Mouse (Mus musculus) heart, adult 2 months (tissue): ENCODE data around the gene Cdk19.

ENCODE experiments used
- CTCF ChIP-seq: fragments of 200-600 bp; IDR thresholded peaks from 2 replicates; pipeline ENCODE4 v1.8.1; 2022; ENCODE audit warnings: antibody characterized with exemption, mild to moderate bottlenecking, moderate library complexity
- EP300 ChIP-seq: fragments of 200-500 bp; IDR thresholded peaks from 2 replicates; pipeline ENCODE4 v1.6.1; 2011; ENCODE audit warnings: low read depth, low read length, control low read depth; ENCODE audit not compliant: insufficient read depth
- POLR2A ChIP-seq: fragments of 200-500 bp; IDR thresholded peaks from 2 replicates; pipeline ENCODE4 v1.6.1; 2011; ENCODE audit warnings: mild to moderate bottlenecking, low read depth, low read length, control low read depth; ENCODE audit not compliant: insufficient read depth

DNA sequence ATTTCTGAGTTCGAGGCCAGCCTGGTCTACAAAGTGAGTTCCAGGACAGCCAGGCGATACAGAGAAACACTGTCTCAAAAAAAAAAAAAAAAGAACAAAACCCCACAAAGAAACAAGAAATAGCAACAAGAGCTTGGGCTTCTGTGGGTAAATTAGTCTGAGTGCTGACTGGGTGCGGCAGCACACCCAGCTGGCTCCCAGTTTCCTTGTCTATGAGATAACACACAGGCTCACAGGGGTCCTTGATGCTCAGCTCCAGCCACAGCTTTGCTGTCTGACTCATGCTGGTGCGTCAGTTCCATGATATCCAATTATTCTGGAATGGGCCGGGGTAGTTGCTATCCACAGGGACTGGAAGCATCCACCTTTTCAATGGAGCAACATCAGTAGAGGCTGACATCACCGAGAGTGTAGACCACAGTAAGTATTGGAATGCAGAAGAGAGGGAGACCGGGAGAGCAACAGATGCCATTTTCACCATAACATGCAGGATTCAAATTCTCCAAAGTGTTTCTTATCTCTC lies 161.4 kb downstream of the Cdk19 start:
- no peak for TF ChIP-seq CTCF
- no peak for TF ChIP-seq EP300
- no peak for TF ChIP-seq POLR2A
